Mouse (Mus musculus): ENCODE data around the gene Capsl. TPM values are rescaled to one million over a fixed set of nuclear protein-coding genes. Genes with fewer than 3 reads are reported as not detected.

The Capsl gene
- polyA plus RNA-seq, 1 experiment from 2014 or later = 1.6 TPM

DNA sequence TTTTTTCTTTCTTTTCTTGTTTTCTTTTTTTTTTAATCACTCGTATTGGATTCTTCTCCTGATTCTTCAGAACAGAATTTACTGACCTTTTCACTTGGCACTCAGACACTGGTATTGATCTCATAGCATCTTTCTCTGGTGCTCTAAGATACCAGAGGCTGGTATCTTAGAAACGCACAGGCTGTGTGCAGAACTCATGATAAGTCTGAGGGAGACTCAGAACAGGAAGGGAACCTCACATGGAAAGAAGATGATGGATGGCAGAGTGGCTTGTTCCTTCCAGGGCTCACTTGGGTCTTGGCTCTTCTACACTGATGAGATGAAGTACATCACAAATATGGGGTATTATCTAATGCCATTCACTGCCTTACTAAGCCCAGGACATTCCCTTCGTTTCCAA, 36.8 kb downstream of the Capsl start:
- no peaks in the 10 kb centered on the region for H3K27me3 ChIP-seq (ENCODE audit: low read depth, poor library complexity, severe bottlenecking)
- H3K4me3 ChIP-seq = no peak overlapping the region
- no peak for DNase-seq (ENCODE audit: low spot score)
- WGBS = 69% methylated on average over 3 of the region's 3 CpGs
- no peak overlapping the region for H3K27ac ChIP-seq (replicated peaks)
- 0 out of 2 replicates have a peak, but pooled peaks cover 3% of the 10 kb centered on the region for H3K9me3 ChIP-seq (replicated peaks)
- no peaks in the 10 kb centered on the region for H3K4me1 ChIP-seq
- H3K36me3 ChIP-seq = no peaks in the 10 kb centered on the region

DNA sequence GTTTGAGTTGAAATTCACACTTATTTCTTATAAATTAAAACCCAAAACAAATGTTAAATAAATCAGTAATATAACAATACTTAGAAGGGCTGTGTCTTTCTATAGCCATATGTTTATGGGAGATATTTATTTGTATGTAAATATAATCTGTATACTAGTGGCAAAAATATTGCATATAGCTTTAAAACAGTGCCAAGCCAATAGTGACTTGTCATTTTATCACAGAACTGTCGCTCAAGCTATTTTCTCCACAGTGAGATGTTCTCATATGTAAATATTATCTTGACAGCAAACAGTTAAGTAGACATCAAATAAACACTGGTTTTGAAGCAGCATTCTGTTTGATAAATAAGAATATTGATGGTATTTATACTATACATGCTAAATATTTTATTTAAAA, 37.4 kb downstream of the Capsl start:
- Histone ChIP-seq H3K27me3 (ENCODE audit: low read depth, poor library complexity, severe bottlenecking) (no peaks in the 10 kb centered on the region), H3K4me3 (no peak overlapping the region), H3K27ac (replicated peaks) (no peak overlapping the region), H3K9me3 (replicated peaks) (0 out of 2 replicates have a peak, but pooled peaks cover 3% of the 10 kb centered on the region), H3K4me1 (no peaks in the 10 kb centered on the region), H3K36me3 (no peaks in the 10 kb centered on the region)
- WGBS = 85% methylated on average over 1 of the region's 1 CpGs
- no peak for DNase-seq (ENCODE audit: low spot score)

DNA sequence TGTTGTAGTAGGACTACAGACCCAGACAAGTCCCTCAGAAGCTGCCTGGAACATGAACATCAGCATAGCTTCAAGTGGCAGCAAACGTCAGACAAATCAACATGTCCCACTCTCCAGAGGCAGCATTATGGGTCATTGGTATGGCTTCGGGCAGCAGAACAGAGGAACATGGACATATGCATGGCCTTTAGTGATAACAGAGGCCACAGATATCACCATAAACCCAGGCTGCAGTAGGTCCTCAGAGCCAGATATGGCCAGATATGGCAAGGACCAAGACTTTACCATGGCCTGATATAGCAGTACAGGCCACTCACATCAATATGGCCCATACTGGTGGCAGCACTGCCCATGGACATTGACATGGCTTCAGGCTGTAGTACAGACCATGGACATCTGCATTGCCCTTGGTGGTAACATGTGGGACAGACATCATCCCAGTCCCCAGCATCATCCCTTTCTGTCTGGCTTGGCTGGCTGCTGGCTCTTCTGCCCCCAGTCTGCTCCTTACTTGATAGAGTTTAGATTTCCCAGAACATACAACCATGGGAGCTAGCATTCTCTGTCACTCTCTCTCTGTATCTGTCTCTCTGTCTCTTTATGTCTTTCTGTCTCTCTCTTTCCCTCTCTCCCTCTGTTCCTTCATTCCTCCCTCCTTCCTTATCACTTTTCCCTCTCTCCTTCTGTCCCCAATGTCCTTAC, 53.7 kb downstream of the Capsl start:
- DNase-seq (ENCODE audit: low spot score) = no peak
- H3K4me1 ChIP-seq = no peaks in the 10 kb centered on the region
- no peaks in the 10 kb centered on the region for H3K36me3 ChIP-seq
- no peaks in the 10 kb centered on the region for H3K9me3 ChIP-seq (replicated peaks)
- H3K4me3 ChIP-seq = no peak overlapping the region
- WGBS = 90% methylated on average over 2 of the region's 2 CpGs
- no peak overlapping the region for H3K27ac ChIP-seq (replicated peaks)
- no peaks in the 10 kb centered on the region for H3K27me3 ChIP-seq (ENCODE audit: low read depth, poor library complexity, severe bottlenecking)

GRCm38 (mm10) chr15:9492077-9492476, 56.2 kb downstream of the Capsl start:
- Histone ChIP-seq H3K27me3 (ENCODE audit: low read depth, poor library complexity, severe bottlenecking) (no peaks in the 10 kb centered on the region), H3K4me3 (no peak overlapping the region), H3K27ac (replicated peaks) (no peak overlapping the region), H3K9me3 (replicated peaks) (no peaks in the 10 kb centered on the region), H3K4me1 (no peaks in the 10 kb centered on the region), H3K36me3 (no peaks in the 10 kb centered on the region)
- DNase-seq (ENCODE audit: low spot score) = no peak
- WGBS = 88% methylated on average over 3 of the region's 3 CpGs

Other genes with a start within 250 kb of the Capsl start
- gene Ugt3a1, start 159.1 kb upstream of the Capsl start, polyA plus RNA-seq (2016; fragmentation: Nextera tagmentation; extraction: Ambion mirVana) = not detected in 2 replicates
- gene Ugt3a2, start 100.5 kb upstream of the Capsl start, polyA plus RNA-seq (2016; fragmentation: Nextera tagmentation; extraction: Ambion mirVana) = not detected in 2 replicates
- gene Il7r, start 94.1 kb downstream of the Capsl start, polyA plus RNA-seq (2016; fragmentation: Nextera tagmentation; extraction: Ambion mirVana) = 0.07 TPM in 1 of 2 replicates, not detected in the other

Data from midbrain, embryonic 10.5 days (tissue).